Mouse (Mus musculus) midbrain, embryonic 15.5 days (tissue): ENCODE results near the gene Gas2l3. TPM values are rescaled to one million over a fixed set of nuclear protein-coding genes. Genes with fewer than 3 reads are reported as not detected.

Experiments
- ATAC-seq: fragments of 200-750 bp; cut with Nextera tagmentation; replicated peaks from 2 replicates; pipeline ENCODE4 v1.8.0; 2017; ENCODE audit warnings: moderate TSS enrichment
- H3K27ac ChIP-seq: fragments of 300-500 bp; sonication (generic); 2 replicates; pipeline ENCODE4 v1.5.1; 2015; ENCODE audit warnings: mild to moderate bottlenecking, inconsistent platforms
- H3K27me3 ChIP-seq: fragments of 300-500 bp; sonication (generic); replicated peaks from 2 replicates; pipeline ENCODE4 v1.6.1; 2015; ENCODE audit warnings: inconsistent platforms
- H3K36me3 ChIP-seq: fragments of 300-500 bp; sonication (generic); replicated peaks from 2 replicates; pipeline ENCODE4 v1.6.1; 2015; ENCODE audit warnings: inconsistent platforms
- H3K4me1 ChIP-seq: fragments of 300-500 bp; sonication (generic); 2 replicates; pipeline ENCODE4 v1.6.1; 2015; ENCODE audit warnings: inconsistent platforms
- H3K4me2 ChIP-seq: fragments of 300-500 bp; sonication (generic); 2 replicates; pipeline ENCODE4 v1.6.1; 2015; ENCODE audit warnings: inconsistent platforms, mild to moderate bottlenecking, moderate library complexity
- H3K4me3 ChIP-seq: fragments of 300-500 bp; sonication (generic); 2 replicates; pipeline ENCODE4 v1.5.1; 2015; ENCODE audit warnings: mild to moderate bottlenecking, inconsistent platforms
- H3K9ac ChIP-seq: fragments of 300-500 bp; sonication (generic); 2 replicates; pipeline ENCODE4 v1.6.1; 2015; ENCODE audit warnings: mild to moderate bottlenecking, inconsistent platforms
- H3K9me3 ChIP-seq: fragments of 300-500 bp; sonication (generic); 2 replicates; pipeline ENCODE4 v1.6.1; 2016; ENCODE audit warnings: inconsistent platforms
- WGBS: fragments of 180-500 bp; shearing (Covaris S2); methylation state at CpG from one replicate; pipeline ENCODE4 v1.1.7; 2015; ENCODE audit warnings: mixed read lengths; 5-methylcytosine and 5-hydroxymethylcytosine counted together
- polyA plus RNA-seq: library from polyadenylated mRNA; unstranded; fragments of >200 nt; fragmentation: Nextera tagmentation; extraction: Ambion mirVana; gene quantifications from 2 replicates; pipeline ENCODE4 v1.2.1, GENCODE M21; 2015

Gene Gas2l3
- polyA plus RNA-seq, 1 experiment from 2014 or later = 3.9 TPM

DNA sequence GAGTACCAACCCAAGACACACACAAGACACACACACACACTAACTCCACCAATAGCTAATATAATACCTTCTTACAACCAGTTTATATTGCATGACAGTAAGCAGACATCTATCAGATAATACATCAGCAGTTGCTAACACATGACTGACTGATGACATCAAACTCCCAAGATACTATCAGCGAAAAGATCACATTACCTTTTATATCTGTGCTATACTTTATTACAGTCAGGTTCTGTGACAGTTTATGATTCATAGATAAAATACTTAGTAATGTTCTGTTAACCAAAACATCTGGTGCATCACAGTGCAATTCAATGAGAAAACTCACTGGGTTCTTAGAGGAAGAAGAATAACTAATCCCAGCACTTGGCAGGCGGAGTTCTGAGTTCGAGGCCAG is 1.8 kb downstream of the Gas2l3 start:
- ATAC-seq = no peak
- H3K4me2 ChIP-seq = no peak overlapping the region

DNA sequence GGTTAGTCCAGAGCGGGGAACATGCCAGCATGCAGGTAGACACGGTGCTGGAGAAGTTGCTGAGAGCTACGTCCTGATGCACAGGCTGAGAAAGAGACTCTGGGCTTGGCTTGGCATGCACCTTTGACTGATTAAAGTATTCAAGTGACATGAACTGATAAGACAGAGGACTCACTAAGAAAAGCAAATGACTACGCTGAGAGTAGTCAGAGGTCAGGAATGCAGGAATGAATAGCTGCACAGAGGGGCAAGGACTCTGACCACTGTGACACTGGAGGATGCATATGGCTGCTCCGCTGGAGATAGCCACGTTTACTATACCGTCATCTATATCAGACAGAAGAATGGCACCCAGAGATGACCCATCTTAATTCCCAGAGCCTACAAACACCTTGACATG is 4.4 kb downstream of the Gas2l3 start:
- Histone ChIP-seq H3K4me2 (no peak overlapping the region), H3K4me1 (peaks cover 21% of the 10 kb centered on the region), H3K4me3 (no peak overlapping the region), H3K27me3 (peaks cover 40% of the 10 kb centered on the region), H3K27ac (no peak overlapping the region), H3K9ac (no peak overlapping the region), H3K9me3 (no peaks in the 10 kb centered on the region), H3K36me3 (no peaks in the 10 kb centered on the region)
- ATAC-seq = no peak
- WGBS = 92% methylated on average over 7 of the region's 7 CpGs

More for the DNA sequence above, 1.8 kb downstream of the Gas2l3 start:
- H3K27me3 ChIP-seq = peaks cover 36% of the 10 kb centered on the region
- H3K9me3 ChIP-seq = no peaks in the 10 kb centered on the region
- H3K36me3 ChIP-seq = no peaks in the 10 kb centered on the region
- no peak overlapping the region for H3K9ac ChIP-seq
- no peak overlapping the region for H3K27ac ChIP-seq
- 95% methylated on average over 3 of the region's 3 CpGs for WGBS
- no peak overlapping the region for H3K4me3 ChIP-seq
- H3K4me1 ChIP-seq = peaks cover 9% of the 10 kb centered on the region

DNA sequence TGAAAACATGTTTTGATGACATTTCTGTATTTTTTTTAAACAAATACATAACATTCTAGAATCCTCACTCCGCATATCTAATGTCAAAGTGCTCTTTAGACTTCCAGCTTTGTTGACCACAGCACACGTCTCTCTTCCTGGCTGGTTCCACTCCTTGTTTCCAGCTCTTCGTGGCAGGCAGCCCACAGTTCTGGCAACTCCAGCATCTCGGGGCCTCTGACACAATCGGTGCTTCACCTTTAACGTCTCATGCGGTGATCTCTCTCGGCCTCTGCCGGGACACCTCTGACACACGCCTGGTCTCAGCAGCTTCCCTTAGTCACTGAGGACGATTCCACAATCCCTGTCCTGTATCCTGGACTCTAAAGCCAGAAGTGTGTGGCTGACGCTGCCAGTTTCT is 5.8 kb downstream of the Gas2l3 start:
- Histone ChIP-seq H3K9me3 (no peaks in the 10 kb centered on the region), H3K4me1 (peaks cover 16% of the 10 kb centered on the region), H3K9ac (no peak overlapping the region), H3K36me3 (no peaks in the 10 kb centered on the region), H3K4me2 (no peak overlapping the region), H3K4me3 (no peak overlapping the region), H3K27ac (no peak overlapping the region), H3K27me3 (peaks cover 40% of the 10 kb centered on the region)
- 77% methylated on average over 12 of the region's 12 CpGs for WGBS
- ATAC-seq = no peak

DNA sequence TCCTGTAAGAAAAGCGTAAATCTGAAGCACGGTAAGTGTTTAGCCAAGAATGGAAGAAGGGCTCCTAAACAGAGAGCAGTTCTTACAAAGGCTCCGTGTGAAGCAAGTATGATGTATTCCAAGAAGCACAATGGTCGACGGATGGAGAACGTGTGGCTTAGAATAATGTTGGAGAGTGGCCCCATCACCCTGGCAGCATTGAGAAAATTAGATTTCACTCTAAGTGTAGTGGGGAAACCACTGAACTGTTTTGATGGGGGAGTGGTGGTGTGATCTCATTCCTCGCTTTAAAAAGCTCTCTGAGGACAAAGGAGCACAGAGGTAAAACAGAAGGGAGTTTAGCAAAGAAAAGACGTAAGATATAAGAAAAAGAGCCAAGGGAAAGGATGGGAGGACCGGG is 6.3 kb downstream of the Gas2l3 start:
- no peaks in the 10 kb centered on the region for H3K9me3 ChIP-seq

DNA sequence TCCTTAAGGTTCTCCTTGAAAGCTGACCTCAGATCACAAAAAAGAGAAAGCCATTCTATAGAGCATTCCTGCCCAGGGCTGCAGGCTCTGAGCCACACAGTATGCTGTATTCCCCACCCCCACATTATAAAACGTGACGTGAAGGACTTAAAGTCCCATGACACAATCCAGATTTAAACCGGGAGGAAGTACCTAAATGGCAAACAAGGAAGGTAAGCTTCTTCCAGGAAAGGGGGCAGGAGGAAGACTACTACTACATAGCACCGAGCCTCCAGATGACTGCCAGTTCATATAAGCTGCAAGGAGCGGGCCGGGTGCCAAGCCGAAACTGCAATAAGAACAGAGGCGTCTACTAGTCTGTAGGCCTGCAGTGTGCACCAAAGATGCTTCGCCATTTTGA is 7.8 kb downstream of the Gas2l3 start:
- Histone ChIP-seq H3K4me1 (peaks cover 13% of the 10 kb centered on the region), H3K9me3 (no peaks in the 10 kb centered on the region), H3K4me3 (no peak overlapping the region), H3K4me2 (no peak overlapping the region), H3K27me3 (peaks cover 46% of the 10 kb centered on the region), H3K9ac (no peak overlapping the region), H3K27ac (no peak overlapping the region), H3K36me3 (no peaks in the 10 kb centered on the region)
- 53% methylated on average over 9 of the region's 9 CpGs for WGBS
- ATAC-seq = 0 out of 2 replicates have a peak, but pooled peaks have one; percentile 50

More for the DNA sequence above, 6.3 kb downstream of the Gas2l3 start:
- no peak for ATAC-seq
- Histone ChIP-seq H3K27ac (no peak overlapping the region), H3K4me1 (peaks cover 13% of the 10 kb centered on the region), H3K4me2 (no peak overlapping the region), H3K27me3 (peaks cover 43% of the 10 kb centered on the region), H3K36me3 (no peaks in the 10 kb centered on the region), H3K4me3 (no peak overlapping the region), H3K9ac (no peak overlapping the region)
- 43% methylated on average over 9 of the region's 9 CpGs for WGBS

DNA sequence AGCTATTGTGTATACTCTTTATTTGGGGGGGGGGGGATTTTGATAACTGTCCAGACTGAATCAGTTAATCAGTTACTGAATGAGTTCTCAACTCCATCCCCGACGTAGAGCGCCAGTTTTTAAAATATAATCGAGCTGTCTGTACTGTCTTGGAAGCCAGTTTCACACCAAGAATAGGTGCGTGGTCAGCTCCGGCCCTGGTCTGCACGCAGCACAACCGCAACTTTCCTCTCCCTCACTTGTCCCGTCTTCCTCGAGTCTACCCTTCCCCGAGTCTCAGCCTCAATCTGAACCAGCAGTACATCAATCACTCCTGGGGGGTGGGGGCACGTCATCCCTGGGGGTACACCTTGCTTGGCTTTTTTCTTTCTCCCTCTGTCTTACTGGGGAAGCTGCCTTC is 8.4 kb downstream of the Gas2l3 start:
- WGBS = 38% methylated on average over 12 of the region's 12 CpGs
- H3K4me2 ChIP-seq = peak overlapping the region; percentile 39

DNA sequence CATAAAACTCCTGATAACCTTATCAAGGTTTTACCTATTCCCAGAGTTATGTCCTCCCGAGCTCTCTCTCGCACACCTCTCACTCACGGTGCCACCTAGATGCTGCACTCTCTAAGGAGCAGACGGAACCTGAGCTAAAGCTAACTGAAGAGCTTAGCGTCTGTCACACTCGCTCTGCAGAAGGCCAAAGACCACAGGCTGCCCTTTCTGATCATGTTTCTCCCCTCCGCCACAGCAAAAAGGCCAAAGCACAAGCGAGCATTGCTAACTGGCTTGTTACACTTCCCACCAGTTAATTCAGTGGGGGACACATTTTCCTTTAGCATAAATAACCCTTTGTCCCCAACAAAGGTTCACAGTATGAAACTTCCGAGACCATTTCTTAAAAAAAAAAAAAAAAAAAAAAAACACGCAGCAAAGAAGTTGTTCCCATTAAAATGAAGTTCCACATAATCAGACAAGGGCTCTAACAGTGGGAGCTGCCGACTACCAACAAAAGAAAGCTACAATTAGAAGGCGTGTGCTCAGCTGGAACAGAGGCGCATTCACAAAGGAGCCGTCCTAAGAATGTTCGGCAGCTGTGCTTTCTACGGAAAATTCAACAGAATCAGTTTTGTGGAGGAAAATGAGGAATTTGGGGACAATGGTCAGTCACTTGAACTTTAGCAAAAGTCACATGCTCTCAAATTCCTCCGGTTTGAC is 9.1 kb downstream of the Gas2l3 start:
- peak; percentile 62 for ATAC-seq
- Histone ChIP-seq H3K27me3 (peaks cover 39% of the 10 kb centered on the region), H3K4me1 (peaks cover 13% of the 10 kb centered on the region), H3K4me2 (peak overlapping the region; percentile 39), H3K4me3 (peak overlapping the region; percentile 15; the same call in 1 of the 2 replicates), H3K9ac (no peak overlapping the region), H3K27ac (no peak overlapping the region), H3K9me3 (no peaks in the 10 kb centered on the region), H3K36me3 (no peaks in the 10 kb centered on the region)
- 11% methylated on average over 17 of the region's 17 CpGs for WGBS

More for the DNA sequence above, 8.4 kb downstream of the Gas2l3 start:
- peak; percentile 60; the same call in 1 of the 2 replicates for ATAC-seq
- H3K9me3 ChIP-seq = no peaks in the 10 kb centered on the region
- H3K36me3 ChIP-seq = no peaks in the 10 kb centered on the region
- H3K27ac ChIP-seq = no peak overlapping the region
- H3K4me3 ChIP-seq = no peak overlapping the region
- H3K27me3 ChIP-seq = peaks cover 43% of the 10 kb centered on the region
- no peak overlapping the region for H3K9ac ChIP-seq
- H3K4me1 ChIP-seq = peaks cover 13% of the 10 kb centered on the region

DNA sequence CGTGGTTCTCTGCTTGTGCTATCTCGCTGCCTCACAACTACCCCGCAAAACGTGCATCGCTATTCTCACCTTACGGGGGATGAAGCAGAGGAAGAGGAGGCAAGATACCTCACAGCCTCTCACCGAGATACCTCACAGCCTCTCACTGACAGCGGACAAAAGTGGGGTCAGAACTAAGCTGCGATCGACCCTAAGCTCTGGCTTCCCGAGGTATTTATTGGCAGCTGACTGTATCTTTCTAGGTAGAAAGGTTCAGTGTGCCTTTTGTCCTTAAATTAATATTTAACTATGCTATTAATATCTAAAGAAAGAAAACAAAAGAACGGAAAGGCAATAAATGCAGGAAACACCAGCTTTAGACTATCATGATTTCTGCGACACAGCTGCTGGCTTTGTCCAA is 11.0 kb downstream of the Gas2l3 start:
- Histone ChIP-seq H3K27me3 (peaks cover 25% of the 10 kb centered on the region), H3K4me2 (no peak overlapping the region), H3K9me3 (no peaks in the 10 kb centered on the region)

DNA sequence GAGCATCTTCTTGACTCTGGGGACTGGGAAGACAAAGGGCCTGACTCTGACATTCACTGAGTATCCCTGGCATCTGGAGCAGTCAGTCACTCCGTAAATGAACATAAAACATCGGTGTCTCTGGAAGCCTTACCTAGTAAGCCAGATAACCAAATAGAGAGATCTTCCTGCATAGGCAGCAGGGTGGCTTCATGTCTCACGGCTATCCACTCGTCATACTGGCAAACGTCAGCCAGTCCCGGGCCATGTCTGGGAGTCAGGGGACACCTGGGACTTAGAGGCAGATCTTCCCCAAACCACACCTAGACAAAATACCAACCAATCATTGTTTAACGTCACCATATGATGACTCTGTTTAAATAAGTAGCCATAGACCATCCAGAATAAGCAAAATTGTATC is 13.0 kb downstream of the Gas2l3 start:
- peaks cover 13% of the 10 kb centered on the region for H3K4me1 ChIP-seq
- H3K27ac ChIP-seq = no peak overlapping the region
- peaks cover 10% of the 10 kb centered on the region for H3K27me3 ChIP-seq
- H3K4me3 ChIP-seq = no peak overlapping the region
- WGBS = 95% methylated on average over 7 of the region's 7 CpGs
- no peak overlapping the region for H3K9ac ChIP-seq
- no peak overlapping the region for H3K4me2 ChIP-seq
- no peaks in the 10 kb centered on the region for H3K36me3 ChIP-seq
- ATAC-seq = no peak
- no peaks in the 10 kb centered on the region for H3K9me3 ChIP-seq

More for the DNA sequence above, 11.0 kb downstream of the Gas2l3 start:
- 89% methylated on average over 13 of the region's 13 CpGs for WGBS
- no peaks in the 10 kb centered on the region for H3K36me3 ChIP-seq
- ATAC-seq = no peak
- H3K4me3 ChIP-seq = no peak overlapping the region
- H3K4me1 ChIP-seq = peaks cover 13% of the 10 kb centered on the region
- no peak overlapping the region for H3K9ac ChIP-seq
- no peak overlapping the region for H3K27ac ChIP-seq

DNA sequence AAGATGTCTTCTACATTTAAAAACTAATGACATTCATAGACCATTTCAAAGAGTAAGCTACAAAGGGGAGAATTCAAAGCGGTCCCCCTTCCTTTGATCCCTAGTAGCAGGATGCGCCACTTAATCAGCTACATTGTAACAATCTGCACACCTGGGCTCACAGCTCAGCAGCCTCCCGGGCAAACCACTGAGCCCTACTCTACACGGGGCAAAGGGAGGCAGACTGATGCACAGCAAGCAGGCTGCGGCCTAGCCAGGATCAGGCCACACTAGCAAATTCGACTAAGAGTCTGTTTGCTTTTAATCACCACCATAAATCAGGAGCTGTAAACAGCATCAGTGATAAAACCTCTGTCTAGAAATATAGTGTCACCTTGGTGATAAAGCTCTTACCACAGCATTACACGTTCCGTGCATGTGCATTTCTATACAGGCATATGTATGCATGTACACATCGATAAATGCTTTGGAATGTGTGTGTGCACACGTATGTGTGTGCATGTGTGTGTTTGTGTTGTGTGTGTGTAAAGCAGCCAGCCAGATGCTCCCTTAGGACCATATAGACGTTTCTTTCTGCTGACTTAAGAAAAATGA is 18.9 kb downstream of the Gas2l3 start:
- 78% methylated on average over 11 of the region's 11 CpGs for WGBS
- Histone ChIP-seq H3K9me3 (no peaks in the 10 kb centered on the region), H3K4me3 (no peak overlapping the region), H3K27me3 (no peaks in the 10 kb centered on the region), H3K36me3 (no peaks in the 10 kb centered on the region), H3K4me1 (no peaks in the 10 kb centered on the region), H3K4me2 (no peak overlapping the region), H3K27ac (0 out of 2 replicates have a peak overlapping the region, but pooled peaks have one; percentile 25), H3K9ac (no peak overlapping the region)
- ATAC-seq = peak; percentile 84

DNA sequence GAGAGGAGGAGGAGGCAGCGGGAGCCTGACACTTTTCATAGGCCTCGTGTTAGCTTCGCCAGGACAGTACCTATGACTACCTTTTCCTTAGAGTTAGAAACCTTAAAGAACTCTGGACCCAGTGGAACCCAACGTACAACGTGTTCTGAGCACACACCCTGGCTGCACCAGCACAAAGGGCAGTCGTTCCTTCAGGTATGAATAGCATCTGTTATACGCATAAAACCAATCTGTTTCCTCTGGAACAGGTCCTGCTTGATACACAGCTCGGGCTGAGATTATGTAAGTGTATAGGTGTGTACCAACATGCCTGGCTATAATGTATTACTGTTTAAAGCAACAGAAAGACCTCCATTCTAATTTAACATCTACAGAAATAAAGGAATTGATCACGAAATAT is 19.6 kb downstream of the Gas2l3 start:
- ATAC-seq = no peak
- no peak overlapping the region for H3K27ac ChIP-seq
- no peak overlapping the region for H3K9ac ChIP-seq
- no peaks in the 10 kb centered on the region for H3K36me3 ChIP-seq
- no peaks in the 10 kb centered on the region for H3K4me1 ChIP-seq
- no peaks in the 10 kb centered on the region for H3K27me3 ChIP-seq
- H3K4me2 ChIP-seq = no peak overlapping the region
- no peak overlapping the region for H3K4me3 ChIP-seq
- WGBS = 87% methylated on average over 9 of the region's 9 CpGs
- no peaks in the 10 kb centered on the region for H3K9me3 ChIP-seq

DNA sequence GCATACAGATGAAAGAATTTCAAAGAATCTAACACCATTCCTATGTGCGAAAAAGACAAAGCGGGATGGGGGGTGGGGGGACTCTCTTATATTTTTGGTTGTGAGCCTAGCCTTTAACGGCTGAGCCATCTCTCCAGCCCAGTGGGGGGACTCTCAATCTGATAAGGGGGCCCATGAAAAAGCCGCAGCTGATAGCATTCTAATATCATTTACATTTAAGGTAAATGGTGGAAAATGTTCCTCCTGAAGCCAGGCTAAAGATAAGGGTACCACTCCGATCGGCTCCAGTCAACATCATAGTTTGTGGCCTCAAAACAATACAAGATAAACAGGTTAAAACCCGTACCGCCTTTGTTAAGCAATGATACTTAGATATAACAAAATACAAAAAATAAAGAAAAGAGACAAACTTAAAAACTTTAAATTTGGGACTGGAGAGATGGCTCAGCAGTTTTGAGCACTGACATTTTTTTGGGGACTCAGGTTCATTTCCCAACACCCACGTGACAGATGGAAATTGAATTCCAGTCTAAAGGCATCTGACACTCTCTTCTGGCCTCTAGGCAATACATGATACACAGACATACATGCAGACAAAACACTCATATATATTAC is 20.5 kb downstream of the Gas2l3 start:
- Histone ChIP-seq H3K4me3 (no peak overlapping the region), H3K27me3 (no peaks in the 10 kb centered on the region), H3K4me1 (no peaks in the 10 kb centered on the region), H3K9me3 (no peaks in the 10 kb centered on the region), H3K36me3 (no peaks in the 10 kb centered on the region), H3K4me2 (no peak overlapping the region), H3K9ac (no peak overlapping the region), H3K27ac (no peak overlapping the region)
- WGBS = 93% methylated on average over 9 of the region's 9 CpGs
- no peak for ATAC-seq
